Mouse (Mus musculus): ENCODE results near the gene Lrch3.
"Not testable (repeated sequence)": the region's sequence is repeated elsewhere in the genome, so short reads cannot be mapped to it uniquely, and the experiment has no call there.

Lrch3 gene

DNA sequence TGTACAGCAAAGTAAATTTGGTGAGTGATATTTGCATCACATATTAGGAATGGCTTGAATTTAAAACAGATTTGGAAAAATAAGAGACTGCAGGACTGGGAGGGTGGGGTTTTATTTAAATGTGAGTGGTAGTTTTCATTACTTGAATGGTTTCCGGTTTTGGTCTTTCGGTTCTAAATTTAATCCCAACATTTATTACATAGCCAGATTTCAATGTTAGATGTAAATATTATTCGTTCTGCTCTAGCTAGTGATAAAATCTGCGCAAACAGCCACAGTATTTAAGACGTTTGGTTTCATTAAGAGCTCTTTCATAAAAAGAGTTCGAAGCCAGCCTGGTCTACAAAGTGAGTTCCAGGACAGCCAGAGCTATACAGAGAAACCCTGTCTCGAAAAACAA is 688 bp upstream of the Lrch3 start:
- DNase-seq (ENCODE audit: low read depth, low spot score) = no peak

DNA sequence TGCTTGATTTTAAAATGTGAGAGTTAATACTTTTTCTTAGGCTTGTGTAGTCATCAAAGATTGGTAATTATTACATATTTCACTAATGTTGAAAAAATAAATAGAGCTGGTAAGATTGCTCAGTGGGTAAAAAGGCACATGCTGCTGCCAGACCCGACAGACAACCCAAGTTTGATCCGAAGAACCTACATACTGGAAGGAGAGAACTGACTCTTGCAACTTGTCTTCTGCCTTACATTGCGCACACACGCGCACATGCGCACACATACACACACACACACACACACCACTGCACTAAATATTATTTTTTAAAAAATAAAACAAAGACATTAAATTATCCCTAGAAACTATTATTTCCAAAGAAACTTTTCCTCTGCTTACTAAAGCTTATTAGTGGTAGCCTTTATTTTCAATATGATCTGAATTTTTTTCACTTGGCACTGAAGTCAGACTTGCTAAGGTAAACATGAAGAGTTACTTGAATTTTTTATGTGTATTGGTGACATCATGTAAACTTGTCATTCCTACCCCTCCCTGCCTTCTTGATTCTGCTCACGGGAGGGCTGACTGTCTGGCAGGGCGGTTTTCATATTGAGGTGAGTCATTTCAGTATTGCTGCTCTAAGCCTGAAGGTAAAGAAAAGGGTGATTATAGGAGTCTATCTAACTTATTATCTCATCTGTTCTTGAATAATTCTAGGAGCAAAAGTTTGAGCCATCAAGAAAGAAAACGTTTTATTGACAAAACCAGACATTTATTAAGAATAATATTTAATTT is 1.6 kb downstream of the Lrch3 start:
- DNase-seq (ENCODE audit: low read depth, low spot score) = no peak

DNA sequence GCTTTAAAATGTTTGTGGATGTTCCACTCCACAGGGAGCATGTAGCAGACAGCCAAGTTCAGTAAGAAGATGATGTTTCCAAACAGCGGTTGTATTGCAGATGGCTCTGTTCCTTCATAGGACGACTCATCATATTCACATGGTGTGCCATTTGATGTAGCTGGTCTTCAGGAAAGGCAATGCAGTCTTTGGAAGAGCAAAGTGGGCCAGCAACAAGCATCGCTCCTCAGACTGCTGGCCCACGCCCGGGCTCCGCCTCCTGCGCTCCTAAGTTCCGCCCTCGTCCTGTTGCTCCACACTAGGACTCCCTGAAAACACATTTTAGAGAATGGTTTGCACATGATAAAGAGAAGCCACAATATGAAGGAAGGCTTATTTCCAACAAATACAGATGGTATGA is 12.7 kb downstream of the Lrch3 start:
- not testable (repeated sequence) for DNase-seq (ENCODE audit: low read depth, low spot score)

DNA sequence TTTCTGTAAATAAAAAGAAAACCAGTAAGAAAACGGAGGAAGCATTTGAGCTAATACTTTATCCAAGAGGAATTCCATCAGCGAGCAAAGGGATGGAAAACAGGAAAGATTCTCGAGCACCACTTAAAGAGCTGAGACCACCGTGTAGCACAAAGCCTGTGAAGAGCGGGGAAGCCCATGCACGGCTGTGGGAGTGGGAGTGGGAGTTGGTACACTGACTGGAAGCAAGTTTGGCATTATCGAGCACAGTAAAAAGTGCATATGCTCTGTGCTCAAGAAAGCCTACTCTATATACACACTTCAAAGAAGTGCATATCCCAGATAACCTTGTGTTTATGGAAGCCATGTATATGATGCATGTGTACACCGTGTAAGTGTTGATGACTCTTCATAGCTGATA is 13.1 kb downstream of the Lrch3 start:
- no peak for DNase-seq (ENCODE audit: low read depth, low spot score)

DNA sequence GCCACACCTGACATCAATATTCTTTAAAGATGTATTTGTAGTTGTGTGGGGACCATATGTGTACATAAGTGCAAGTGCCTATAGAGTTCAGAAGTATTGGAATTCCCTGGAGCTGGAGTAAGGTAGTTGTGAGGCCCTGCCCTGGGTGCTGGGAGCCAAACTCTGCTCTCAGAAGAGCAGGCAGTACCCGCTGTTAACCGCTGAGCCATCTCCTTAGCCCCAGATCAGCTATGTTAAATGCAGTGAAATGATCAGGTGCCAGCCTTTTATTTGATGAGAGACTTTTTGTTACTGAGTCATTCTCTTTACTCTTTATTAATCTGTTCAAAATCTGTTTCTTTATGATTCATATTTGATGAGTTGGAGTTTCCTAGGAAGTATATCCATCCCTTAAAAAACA is 16.0 kb downstream of the Lrch3 start:
- no peak for DNase-seq (ENCODE audit: low read depth, low spot score)

DNA sequence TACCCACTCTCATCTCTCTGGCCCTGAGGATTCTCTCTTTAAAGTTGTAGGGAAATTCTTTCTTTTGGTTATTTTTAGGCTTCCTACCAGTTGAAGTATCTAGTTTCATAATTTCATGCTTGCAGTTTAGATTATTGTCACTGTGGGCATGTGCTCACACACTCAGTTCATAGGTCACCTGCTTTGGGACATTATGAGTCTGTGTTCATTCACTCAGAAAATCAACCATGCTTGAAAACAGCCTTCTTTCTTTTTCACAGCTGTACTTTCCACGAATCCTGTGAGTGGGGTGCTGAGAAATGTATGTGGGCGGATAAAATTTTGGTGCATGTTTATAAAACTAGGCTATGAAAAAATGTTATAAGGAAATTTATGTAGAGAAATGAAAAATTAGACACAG is 20.6 kb downstream of the Lrch3 start:
- DNase-seq (ENCODE audit: low read depth, low spot score) = no peak

DNA sequence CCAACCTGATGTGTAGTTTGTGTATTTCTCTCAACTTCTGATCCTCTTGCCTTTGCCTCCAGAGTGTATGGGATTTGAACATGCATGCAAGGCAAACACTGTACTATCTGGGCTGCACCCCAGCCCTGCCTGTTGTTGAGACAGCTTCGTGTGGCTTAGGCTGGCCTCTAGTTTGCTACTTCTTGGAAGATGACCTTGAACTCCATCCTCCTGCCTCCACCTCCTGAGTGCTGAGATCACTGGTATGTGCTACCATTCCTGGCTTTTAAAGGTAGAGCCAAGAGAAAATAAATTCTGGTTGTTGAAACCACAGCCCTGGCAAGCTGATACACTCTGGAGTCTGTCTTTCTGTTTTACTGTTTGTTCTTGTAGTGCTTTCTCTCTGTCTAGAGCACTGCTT is 21.2 kb downstream of the Lrch3 start:
- no peak for DNase-seq (ENCODE audit: low read depth, low spot score)

DNA sequence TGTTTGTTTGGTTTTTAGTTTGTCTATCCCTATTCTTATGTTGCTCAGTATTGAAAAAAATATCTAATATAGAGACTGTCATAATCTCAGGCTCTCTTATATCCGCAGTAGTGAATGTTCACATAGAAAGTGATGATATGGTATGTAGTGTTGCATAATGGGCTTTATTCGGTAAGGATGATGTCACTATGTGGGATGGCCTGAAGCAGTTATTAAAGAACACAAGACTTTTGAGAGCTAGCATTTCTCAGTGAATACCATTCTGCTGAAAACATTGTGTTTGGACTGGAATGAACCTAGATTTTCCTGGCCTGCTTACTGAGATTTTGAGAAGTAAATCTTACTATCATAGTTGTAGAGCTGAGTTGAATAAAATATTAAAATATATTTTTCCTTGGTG is 23.5 kb downstream of the Lrch3 start:
- no peak for DNase-seq (ENCODE audit: low read depth, low spot score)

DNA sequence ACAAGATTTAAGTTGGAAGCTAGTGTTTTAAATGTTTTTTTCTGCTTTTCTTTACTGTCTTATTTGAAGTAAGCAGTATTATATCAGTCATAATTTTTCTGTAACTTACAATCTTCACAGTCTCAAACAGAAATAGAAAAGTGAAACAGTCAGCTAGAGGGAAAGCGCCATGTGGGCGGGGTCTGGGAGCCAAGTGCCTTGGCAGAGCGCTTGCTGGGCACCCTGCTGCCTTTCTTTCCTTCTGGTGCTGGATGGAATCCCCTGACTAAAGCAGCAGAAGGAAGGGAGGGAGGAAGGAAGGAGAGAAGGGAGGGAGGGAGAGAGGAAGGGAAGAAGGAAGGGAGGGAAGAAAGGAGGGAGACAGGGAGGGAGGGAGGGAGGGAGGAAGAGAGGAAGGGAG is 25.4 kb downstream of the Lrch3 start:
- DNase-seq (ENCODE audit: low read depth, low spot score) = not testable (repeated sequence)

DNA sequence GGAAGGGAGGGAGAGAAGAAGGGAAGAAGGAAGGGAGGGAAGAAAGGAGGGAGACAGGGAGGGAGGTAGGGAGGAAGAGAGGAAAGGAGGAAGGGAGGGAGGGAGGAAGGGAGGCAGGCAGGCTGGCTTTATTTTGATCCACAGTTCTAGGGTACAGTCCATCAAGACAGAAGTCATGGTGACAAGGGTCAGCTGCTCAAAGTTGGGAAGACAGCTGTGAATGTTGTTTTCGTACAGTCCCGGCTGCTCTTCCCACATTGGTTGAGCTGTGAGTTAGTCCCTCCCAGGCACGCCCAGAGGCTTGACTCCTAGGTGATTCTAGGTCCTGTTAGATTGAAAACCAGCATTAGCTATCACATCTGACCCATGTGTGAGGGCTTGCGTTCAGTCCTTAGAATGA is 25.8 kb downstream of the Lrch3 start:
- not testable (repeated sequence) for DNase-seq (ENCODE audit: low read depth, low spot score)

DNA sequence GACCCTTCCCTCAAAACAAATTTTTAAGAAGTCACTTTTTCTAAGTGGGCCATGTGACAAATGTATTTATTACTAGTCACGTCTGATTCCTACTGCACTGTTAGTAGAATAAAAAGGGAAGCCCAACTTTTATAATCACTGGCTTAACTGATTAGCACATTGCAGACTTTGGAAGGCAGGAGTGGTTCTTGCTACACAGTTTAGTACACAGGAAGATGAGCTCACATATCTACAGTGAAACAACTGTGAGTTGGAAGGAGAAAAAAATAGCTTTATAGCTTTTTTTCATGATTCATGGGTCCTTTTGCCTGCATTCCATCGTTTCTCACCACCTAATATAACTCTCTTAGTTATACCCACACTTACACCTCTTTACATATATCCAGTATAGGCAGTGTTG is 27.3 kb downstream of the Lrch3 start:
- not testable (repeated sequence) for DNase-seq (ENCODE audit: low read depth, low spot score)

DNA sequence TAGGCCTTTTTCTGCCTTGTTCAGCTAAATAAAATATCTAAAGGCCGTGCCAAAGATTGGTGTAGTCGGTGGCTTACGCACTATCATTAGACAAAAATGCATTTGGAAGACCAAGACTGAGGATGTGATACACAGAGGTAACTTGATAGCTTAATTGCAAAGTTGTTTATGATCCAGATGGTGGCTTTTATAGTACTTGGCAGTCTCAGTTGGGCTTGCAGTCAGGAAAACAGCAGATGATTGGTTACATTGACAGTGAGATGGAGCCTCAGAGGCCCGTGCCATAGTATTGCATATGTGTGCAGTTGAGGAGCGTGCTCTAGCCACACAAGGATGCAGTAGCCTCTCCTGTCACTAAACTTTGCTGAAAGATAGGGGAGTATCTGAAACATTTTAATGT is 28.8 kb downstream of the Lrch3 start:
- DNase-seq (ENCODE audit: low read depth, low spot score) = no peak

DNA sequence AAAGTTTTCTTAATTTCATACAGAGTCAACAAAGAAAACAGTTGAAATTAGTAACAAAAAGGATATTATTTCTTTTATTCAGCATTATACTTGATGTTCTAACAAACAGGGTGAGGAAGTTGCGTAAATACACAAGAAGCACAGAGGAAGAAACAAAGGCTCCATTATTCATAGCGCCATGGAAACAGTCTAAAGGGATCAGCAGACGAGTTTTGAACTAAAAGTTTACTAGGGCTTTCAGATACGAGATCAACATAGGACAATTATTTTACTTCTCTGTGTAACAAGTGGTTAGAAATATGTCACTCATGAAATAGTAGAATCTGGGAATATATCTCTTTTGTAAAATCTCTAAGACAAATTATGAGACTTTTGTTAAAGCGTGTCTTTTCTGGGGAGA is 31.5 kb downstream of the Lrch3 start:
- no peak for DNase-seq (ENCODE audit: low read depth, low spot score)

DNA sequence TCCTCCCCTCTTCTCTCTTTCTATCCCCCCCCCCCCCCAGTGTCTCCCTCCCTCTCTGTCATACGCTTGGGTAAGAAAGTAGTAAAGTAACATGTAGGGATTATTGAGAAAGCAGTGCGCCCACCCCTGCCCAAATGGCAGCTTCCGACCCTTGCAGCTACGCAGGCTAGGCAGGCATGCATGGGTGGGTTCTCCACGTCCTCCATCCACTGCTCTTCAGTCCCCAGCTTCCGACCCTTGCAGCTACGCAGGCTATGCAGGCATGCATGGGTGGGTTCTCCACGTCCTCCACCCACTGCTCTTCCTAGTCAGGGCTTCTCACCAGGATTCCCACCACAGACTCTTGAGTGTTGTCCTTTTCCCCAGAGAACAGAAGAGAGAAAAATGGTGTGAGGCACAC is 34.1 kb downstream of the Lrch3 start:
- no peak for DNase-seq (ENCODE audit: low read depth, low spot score)

DNA sequence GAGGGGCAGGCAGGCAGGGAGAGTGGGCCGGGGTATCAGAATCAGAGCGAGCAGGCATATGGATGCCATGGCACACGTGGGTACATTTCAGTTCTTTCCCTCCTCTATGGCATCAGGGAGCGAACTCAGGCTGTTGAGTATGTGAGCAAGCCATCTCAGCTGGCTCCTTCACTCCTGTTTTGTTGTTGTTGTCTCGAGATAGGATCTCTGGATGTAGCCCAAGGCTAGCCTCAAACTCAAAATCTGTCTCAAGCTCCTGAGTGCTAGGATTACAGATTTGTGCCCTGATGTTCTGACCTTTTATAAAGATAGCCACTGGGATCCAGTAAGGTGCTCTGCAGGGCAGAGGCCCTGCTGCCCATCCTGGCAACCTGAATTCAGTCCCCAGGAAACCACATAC is 34.8 kb downstream of the Lrch3 start:
- DNase-seq (ENCODE audit: low read depth, low spot score) = no peak

DNA sequence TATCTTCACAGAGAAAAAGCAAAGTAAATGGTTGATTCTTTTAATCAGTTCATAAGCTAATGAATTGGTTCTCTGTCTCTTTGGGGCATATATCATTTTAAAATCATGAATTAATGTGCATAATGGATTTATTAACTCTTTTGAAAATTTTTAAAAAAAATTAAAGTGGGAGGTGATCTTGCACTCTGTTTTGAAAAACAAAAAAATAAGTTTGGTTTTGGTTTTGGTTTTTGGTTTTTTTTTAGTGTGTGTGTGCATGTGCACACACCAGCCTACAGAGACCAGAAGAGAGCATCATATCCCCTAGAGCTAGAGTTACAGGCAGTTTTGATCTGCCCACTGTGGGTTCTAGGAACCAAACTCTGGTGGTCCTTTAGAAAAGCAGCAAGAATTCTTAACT is 35.4 kb downstream of the Lrch3 start:
- no peak for DNase-seq (ENCODE audit: low read depth, low spot score)

DNA sequence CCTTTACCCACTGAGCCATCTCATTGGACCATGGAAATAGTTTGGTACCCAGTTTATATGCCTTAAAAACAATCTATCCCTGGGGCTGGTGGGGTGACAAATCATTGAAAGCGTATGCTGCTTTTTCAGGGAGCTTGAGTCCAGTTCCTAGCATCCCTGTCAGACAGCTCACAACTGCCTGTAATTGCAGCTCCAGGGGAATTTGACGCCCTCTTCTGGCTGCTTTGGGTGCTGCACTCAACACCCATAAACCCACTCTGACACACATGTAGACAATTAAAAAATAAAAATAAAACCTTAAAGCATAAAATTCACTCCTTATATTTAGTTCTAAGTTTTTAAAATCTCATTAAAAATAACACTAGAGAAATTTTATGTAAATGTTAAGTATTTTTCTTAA is 37.2 kb downstream of the Lrch3 start:
- DNase-seq (ENCODE audit: low read depth, low spot score) = no peak

DNA sequence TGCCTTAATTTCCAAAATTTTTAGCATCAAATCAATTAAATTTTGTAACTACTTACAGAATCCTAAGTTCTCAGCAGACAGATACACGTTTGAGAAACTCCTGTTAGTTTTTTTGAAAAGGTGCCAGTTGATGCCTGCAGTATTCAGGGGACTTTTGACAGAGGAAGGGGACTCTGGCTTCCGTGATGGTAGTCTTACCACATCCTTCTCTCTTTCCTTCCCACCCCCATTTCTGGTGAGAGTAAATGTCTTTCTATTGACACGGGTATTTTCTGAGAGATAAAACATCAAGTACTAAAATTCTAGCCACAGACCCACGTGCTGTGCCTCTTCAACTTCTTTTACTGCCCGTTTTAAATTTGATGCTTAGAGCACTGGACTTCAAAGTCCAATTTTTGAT is 39.9 kb downstream of the Lrch3 start:
- DNase-seq (ENCODE audit: low read depth, low spot score) = no peak

DNA sequence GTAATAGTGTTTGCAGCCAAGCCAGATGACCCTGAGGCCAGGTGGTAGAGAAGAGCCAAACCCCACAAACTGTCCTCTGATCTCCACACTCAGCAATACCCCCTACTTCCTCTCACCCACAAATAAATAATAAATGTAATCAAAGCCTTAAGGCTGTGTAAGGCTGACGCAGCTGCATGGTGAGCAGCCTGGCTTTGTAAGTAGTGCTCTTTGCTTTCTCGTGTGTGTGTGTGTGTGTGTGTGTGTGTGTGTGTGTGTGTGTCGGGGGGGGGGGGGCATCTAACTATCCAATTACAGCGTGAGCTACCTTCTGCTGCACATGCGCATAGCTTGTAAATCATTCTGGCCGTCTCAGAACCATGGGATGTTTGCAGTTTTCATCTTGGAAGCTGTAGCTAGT is 40.4 kb downstream of the Lrch3 start:
- no peak for DNase-seq (ENCODE audit: low read depth, low spot score)

DNA sequence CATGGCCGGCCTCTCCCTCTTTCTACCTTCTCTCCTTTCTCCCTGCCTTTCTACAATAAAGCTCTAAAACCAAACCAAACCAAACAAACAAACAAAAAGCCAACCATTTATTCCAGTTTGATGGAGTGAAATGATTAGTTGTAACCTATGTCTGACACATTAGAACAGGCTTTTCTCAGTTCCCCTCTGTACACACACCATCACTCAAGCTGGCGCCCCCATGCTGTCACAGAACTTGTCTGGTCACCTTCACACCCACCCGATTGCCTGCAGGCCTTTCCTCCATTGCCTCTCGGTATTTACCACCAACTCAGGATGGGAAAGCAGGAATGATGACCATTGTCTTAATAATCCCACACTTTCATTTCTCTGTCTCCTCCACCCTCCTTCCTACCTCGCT is 43.0 kb downstream of the Lrch3 start:
- no peak for DNase-seq (ENCODE audit: low read depth, low spot score)

DNA sequence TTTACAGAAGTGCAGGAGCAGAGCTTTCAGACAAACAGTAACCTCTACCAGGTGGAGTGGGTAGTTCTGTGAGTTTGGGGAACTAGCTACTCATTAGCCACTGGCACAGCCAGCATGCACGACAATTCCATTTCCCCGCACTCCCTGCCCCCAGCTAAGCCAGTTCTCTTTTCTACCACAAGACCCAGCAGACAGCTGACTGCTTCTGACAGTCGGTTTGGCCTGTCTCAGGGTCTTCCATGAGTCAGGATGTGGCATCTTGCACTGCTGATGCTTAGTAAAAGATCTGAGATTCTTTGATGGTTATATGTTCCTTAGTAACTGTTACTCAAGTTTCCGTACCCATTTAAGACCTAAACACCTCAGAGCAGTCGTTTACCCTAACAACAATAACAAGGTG is 58.6 kb downstream of the Lrch3 start:
- no peak for DNase-seq (ENCODE audit: low read depth, low spot score)

DNA sequence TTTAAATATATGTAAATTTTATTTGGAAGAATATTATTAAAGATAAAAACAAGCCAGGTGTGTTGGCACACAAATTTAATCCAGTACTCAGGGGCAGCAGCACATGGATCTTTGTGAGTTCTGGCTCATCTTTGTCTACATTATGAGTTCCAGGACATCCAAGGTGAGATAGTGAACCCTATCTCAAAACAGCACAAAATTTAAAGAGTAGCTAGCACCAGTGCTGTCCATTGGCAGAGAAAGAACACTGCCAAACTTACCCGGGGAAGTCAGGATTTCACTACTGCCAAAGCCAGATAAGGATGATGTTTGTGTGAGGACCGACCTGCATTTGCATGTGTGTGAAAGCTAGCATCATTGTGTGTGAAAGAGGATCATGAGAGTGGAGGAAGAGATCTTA is 59.1 kb downstream of the Lrch3 start:
- no peak for DNase-seq (ENCODE audit: low read depth, low spot score)

DNA sequence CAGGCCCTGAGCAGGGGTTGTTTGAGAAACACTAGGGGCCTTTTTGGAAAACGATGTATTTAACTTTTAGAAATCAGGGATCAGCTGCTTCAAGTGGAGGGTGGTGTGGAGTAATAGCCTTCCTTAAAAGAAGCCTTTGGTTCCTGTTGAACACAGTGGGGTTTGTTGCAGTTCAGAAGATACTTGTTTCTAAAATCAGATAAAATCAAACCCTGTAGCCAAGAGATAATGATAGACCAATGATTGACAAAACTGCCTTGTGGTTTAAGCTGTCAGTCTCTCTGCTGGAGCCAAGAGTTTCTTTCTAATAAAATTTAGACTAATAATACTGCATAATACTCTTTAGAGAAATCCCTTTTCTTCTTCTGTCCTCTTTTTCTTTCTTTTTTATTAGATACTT is 66.3 kb downstream of the Lrch3 start:
- DNase-seq (ENCODE audit: low read depth, low spot score) = no peak

DNA sequence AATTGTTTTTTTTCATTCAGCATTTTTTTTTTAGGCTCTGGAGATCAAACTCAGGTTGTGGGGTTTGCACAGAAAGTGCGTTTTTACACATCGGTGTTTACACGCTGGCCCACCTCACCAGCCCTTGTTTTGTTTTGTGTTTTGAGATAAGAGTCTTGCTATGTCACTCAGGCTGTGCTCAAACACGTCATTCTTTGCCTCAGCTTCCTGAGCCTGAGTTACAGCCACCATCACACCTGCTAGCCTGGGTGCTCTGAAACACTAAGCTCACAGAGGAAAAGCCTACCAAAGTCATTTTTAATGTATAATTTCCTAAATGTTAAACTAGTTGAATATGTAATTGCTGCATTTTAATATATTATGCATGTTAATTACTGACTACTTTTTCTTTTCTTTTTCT is 67.5 kb downstream of the Lrch3 start:
- DNase-seq (ENCODE audit: low read depth, low spot score) = no peak

Measured in embryo, embryonic 11.5 days (tissue).